Mouse (Mus musculus): Measurements from ENCODE around the gene Gxylt2.

Gxylt2 gene

GRCm38 (mm10) chr6:100716152-100716551 lies 11.6 kb downstream of the Gxylt2 start:
- no peak for DNase-seq

DNA sequence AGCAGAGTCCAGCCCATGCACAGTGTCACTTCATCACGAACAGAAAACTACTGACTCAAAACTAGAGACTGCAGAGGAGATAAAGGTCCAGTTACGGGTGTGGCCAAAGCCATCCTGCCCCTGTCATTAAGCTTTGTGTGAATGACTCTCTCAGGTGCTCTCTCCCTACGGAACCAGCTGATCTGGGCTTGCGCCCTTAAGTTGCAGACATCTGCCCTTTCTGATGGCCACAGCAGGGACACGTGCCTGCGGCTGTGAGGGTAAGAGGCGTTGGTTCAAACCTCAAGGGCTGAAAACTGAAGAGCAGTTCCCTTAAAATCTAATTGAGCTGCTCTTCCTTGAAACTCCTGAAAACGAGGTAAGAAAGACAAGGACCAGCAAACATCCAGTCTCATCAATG lies 12.3 kb downstream of the Gxylt2 start:
- no peak for DNase-seq

DNA sequence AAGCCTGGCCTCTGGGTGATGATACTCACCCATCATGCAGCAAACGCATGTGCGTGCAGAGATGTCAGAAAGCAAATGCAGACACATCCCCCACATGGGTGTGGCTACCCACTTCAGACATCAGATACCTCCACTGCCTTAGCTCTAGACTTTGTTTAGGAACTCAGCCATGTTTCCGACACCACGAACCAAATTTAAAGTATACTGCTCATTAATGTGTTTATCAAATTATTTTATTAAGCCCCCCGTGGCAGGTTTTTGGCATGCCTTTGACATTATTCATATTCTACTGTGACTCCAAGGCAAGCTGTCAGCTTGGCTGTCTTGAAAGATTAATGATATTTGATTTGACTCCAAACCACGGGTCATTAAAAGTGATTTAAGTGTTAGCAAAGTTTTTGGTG lies 15.6 kb downstream of the Gxylt2 start:
- DNase-seq: no peak

DNA sequence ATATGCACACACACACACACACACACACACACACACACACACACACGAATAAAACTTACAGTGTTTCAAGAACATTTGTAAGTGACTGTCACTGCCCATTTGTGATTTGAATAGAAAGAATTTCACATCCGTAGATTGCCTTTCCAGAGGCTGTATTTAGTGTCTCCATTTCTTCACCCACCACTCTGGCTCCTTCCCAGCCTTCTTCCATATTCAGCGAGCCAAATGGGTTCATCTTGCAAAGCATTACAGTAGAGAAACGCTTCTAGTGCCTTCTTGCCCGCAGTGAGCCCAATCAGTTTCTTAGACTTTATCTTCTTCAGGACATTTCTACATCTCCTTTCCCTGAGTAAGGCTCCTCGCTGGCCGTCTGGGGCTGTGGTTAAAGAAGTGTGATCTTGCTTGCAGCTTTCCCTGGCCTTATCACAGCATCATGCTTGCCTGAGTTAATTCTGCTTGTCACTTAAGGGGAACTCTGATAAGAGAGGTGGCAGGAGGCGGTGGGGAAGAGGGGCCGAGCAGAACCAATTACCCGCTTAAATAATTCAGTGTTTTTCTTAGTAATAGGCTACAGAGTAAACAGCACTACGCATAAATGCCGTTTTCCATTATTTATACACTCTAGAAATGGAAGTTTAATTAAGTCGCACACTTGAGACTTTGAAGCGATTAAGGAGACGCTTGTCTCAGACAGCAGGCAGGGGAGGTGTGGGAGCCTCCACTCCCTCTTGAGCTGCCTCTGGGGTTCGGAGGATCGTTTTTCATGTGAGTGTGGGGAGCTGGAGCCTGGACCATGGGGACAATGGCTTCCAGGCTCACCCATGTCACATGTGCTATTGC lies 16.6 kb downstream of the Gxylt2 start:
- no peak for DNase-seq

DNA sequence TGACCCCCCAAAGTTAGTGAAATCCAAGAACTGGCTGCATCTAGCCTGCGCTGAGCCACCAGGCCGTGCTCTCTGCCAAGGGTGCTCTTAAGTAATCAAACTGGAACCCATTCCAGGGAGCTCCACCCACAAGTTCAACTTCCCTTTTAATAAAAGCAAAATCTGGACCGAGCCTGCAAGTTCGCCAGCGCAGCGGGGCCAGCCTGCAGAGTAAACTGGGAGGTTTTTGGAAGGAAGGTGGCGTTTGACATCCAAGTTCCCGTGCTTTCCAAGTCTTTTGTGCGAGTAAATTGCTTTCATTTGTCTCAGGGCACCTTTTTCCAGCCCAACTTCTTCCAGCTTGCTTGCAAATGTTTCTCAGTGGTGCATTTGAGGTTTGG lies 27.5 kb downstream of the Gxylt2 start:
- DNase-seq: peak; percentile 7

DNA sequence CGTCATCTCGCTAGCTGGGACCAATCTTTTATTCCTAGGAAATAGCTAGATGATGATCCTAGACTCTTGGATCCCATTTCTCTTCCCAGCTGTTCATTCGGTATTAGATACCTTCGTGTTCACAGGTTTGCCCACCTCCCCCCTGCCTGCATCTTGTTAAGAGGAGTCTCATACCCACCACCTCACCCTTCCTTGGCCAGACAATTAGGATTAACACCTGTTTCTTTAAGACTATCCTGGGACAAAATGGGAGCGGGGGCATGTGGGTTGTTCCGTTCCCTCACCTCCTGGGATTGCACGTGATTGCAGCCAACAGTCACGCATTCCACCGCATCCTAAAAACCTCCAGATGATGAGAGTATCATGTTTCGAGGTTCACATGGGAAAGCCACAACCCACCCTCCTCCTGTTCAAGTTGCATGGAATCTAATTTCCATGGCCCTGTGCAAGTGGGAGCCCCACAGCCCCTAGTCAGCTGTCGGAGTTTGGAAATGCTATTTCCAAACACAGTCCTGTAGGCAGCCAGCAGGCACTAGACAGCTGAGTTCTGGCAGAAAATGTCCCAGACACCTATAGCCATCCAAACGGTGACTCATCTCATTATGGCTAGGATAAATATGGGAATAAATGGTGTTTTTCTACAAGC lies 28.0 kb downstream of the Gxylt2 start:
- no peak for DNase-seq

DNA sequence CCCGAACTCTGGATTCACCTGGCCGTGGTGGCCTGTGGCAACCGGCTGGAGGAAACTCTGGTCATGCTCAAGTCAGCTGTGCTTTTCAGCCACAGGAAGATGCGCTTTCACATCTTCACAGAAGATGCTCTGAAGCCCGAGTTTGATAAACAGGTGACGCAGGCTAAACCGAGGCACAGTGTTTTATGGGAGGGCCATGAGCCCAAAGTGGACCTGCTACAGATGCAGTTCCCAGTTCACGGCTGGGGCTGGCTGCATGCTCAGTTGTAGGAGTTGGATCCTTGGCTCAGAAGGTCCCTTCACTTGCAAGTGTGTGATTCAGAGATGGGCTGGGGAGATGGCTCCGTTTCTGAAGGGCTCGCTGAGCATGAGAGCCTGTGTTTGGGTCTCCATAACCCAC lies 28.7 kb downstream of the Gxylt2 start:
- no peak for DNase-seq

- no peak for DNase-seq
These were observed 29.8 kb downstream of the Gxylt2 start for GRCm38 (mm10) chr6:100734321-100734720.

DNA sequence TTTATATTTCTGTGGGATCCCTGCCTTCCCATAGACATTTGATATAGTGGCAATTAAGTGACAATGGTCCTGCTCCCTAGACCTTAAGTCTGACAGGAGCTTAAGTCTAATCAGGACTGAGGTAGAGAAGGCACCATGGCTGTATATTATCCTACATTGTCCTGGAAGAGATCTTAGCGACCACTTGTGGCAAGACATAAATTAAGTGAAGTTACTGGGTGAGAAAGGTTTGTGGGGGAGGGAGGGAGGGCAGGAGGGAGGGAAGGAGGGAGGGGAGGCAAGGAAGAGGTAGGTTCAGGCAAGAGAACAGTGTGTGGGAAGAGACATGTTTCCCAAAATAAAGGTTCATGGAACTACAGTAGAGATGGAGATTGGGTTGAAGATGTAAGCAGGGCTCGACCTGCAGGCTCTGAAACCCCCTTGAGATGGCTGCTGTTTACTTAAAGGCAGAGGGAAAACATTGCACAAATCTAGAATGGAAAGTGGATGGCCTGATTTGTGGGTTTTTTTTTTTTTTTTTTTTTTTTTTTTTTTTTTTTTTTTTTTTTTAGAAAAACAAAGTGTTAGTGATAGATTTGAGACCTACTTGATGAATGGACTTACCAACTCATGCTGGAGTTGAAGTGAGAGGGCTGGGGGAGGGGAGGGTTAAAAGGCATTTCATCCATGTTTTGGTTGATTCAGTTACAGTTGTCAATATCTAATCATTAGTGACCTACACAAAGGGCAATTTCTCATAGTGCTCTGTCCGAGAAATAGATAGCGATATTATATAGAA lies 54.1 kb downstream of the Gxylt2 start:
- no peak for DNase-seq

DNA sequence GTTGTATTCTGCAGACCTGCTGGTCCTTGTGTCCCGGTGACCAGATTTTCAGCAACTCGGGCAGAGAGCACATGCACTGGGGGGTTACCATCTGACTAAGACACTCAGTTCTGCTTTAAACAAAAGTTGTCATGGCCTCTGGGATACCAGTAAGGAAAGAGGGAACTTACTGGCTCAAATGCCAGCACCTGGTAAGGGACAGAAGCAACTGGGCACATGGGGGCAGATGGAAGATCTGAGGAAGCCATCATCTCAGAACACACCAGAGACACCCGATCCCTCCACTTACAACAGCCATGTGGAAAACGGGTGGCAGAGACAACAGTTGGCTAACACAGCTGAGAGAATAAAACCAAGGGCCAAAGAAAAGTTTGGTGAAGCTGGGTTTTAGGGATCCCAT lies 63.2 kb downstream of the Gxylt2 start:
- DNase-seq: no peak

- no peak for DNase-seq
These were observed 71.5 kb downstream of the Gxylt2 start for GRCm38 (mm10) chr6:100775923-100776505.

DNA sequence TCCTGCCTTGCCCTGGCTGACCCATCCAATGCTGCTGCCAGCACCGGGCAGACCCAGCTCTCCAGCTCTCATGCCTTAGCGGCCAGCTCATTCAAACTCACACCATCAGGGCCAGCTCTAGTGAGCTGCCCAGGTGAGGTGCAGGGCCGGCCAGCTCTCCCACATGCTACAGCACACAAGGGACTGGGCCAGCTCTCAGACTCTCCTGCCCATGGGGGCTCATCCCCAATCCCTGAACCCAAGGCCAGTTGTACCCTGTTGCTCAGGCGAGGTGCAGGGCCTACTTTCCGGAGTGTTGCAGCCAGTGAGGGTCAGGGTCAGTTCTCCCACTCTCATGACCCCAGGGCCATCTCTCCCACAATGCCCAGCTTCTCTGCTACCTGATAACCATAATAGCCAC lies 74.1 kb downstream of the Gxylt2 start:
- no peak for DNase-seq

GRCm38 (mm10) chr6:100780421-100780820 lies 75.9 kb downstream of the Gxylt2 start:
- DNase-seq: no peak

DNA sequence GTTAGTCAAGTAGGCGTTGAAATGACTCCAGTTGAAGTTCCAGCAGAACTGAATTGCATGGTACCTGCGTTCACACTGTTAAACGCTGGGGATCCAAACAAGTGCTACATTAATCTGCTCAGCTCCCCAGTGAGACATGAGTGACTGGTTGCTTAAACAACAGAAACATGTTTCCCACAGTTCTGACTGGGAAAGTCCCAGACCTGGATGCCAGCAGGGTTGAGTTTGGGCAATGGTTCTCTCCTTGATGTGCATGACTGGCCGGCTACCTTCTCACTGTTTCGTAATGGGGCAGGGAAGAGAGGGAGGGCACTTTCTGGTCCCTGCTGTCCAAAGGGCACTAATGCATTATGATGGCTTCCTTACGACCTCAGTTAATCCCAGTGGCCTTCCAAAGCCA lies 77.1 kb downstream of the Gxylt2 start:
- DNase-seq: peak; percentile 4

DNA sequence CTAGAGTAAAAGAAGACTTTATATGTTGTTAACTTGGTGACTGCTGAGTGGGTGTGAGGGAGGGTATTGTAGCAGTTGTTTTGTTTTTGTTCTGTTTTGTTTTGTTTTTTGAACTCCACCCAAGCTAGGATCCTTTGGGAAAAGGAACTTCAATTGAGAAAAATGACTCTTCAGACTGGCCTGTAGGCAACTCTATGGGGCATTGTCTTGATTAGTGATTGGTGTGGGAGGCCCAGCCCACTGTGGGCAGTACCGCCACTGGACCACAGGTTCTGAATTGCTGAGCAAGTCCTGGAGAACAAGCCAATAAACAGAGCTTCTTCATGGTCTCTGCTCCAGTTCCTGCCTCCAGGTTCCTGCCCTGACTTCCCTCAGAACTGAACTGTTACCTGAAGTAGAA lies 83.2 kb downstream of the Gxylt2 start:
- DNase-seq: no peak

DNA sequence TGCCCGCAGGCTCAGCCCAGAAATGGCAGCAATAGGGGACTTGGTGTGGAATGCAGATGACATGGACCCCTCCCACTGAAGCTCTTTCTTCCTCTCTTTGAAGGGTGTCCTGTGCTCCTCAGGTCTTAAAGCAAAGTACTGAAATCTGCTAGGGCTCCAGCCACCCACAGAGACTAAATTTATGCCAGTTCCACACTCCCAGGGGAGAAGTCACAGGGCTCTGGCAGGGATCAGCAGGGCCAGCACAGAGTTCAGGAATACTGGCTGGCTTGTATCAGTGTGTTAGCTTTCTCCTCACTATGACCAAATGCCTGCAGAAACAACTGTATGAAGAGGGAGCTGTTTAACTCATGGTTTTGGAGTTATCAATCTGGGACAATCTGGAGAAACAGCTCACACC lies 84.6 kb downstream of the Gxylt2 start:
- DNase-seq: no peak

DNA sequence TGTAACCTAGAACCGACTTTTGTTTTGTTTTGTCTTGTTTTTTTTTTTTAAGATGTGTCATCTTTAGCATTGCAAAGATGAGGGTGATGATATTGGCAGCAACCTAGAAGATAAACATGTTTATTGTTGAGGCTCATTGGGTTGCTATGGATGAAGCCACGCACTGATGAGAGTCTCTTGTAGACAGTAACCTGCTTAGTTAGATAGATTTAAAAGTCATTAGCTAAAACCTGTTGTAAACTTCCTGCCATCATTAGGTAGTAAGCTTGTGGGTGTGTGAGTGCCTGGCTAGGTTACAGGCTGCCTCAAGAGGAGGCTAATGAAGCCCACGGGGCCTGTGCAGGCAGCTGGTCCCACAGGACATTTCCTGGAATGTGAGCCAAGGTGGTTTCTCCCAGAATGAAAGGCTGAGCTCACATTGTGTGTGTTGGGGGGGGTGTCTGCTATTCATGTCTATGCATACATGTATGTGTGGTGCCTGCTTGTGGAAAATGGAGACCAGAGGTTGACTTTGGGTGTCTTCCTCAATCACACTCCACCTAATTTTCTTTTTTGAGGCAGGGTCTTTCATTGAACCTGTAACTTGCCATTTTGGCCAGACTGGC lies 87.6 kb downstream of the Gxylt2 start:
- no peak for DNase-seq

DNA sequence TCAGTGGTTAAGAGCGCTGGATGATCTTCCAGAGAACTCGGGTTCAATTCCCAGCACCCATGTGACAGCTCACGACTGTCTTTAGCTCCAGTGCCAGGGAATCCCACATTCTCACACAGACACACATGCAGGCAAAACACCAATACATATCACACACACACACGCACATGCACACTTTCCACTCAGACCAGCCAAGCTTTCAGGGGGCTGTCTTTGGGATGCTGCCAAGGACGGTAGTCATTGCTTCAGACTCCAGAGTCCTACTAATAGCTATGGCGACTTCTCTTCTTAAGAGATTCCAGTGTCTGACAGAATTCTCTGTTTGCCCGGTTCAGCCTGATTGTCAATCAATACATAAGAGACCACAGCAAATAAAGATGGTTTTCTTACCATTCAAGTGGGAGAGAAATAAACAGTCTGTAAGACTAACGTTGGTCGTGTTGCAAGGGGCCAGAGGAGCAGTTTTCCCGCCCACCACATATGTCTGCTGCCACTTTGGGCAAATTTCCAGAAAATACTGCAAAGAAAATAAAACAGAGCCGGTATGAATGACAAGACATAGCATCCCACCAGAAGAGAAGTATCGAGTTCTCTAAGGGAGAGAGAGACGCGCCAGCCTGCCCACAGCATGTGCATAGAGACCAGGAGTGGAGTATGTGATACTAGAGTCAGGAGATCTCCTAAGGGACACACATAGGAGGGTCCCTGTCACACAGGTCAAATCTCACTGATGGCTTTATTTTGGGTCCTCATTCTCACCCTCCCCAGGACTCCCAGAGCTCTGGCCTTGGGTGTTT lies 88.6 kb downstream of the Gxylt2 start:
- DNase-seq: no peak

DNA sequence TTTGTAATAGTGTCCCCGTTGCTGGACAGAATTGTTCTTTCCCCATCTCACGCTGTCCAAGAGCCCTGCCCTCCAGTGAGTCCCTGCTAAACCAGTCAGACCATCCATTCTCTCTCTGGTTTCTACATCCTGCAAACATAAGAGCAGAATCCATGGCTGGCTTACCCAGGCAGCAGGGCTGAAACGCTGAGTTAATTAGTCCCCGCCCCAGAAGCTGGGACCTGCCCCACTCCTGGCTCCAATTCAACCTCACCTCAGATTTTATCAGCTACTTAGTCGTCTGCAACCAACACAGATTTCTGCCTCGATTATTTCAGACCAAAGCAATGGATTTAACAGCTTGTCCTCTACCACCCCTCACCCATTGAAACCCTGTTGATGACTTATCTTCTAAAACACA lies 91.3 kb downstream of the Gxylt2 start:
- peak; percentile 18 for DNase-seq

DNA sequence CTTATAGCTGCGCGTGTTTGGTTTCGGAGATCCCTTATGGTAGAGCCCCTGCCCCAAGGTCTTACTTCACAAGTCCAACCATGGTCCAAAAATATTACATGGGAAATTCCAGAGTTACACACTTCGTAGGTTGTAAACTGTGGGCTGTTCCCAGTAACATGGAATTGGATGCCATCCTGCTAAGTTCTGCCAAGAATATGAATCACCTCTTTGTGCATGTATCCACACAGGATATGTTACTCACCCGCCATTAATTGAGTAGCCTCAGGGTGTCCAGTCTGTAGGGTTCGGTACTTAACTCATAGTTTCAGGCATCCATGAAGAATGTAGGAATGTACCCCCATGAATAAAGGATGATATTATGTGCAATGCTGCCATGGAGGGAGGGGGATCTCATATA lies 94.8 kb downstream of the Gxylt2 start:
- DNase-seq: no peak

DNA sequence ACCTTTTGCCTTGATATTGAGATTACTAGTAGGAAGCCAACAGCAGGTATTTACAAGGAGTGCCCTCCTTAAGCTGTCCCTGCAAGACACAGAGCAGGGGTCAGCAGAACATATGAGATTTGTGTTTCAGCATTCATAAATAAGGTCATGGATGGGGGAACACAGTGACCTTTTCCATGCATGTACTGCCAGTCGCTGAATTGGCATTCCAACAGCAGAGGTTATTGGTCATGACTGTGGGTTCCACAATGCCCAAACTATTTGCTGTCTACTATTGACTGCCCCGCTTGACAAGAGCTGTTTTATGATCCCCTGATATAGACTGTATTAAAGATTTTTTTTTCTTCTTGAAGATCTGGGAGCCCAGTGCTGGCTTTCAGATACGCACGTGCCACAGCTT lies 95.2 kb downstream of the Gxylt2 start:
- no peak for DNase-seq

DNA sequence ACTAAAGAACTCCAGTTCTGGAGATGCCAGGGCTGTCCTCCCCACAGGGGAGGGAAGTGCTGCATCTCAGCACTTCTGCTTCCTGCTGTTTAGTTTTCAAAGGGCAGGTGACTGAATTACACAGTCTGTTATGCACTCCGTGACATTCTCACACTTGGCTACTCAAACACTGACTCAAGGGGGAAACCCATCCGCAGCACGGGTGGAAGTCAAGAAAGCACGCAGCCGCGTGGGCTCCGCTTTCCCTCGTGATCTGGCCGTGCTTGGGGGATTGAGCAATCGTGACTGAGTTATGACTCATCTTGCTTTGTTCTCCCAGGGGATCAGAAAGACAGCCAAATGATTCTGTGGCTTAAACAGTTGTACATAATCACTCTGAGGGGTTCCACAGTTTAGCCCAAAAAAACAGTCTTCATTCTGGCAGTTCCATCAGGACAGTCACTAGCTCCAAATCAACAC lies 96.0 kb downstream of the Gxylt2 start:
- peak; percentile 18 for DNase-seq
